Mouse (Mus musculus): ENCODE measurements around the gene Ankrd13b.

Gene Ankrd13b

DNA sequence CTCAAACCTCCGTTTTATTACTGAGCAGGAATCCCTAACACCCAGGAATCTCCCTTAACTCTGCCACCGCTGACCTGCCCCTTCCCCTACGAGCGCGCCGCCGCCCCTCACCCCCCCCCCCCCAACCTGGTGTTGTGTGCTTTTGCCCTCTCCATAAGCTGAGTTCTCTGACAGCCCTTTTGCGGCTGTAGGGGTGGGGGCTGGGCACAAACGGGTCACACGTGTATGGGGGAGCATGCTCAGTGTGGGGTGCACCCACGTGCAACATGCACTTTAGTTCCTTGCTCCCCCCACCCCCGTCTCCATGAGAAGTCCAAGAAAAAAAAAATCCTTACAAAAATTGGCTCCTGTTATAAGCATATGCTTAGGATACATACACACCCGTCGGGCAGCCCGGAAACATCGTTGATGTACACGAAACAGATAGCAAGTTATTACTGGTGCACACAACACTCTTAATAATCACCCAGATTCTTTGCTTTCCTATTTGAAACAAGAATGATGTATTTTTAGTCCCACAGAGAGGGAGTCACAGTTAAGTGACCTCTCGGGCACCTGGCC, 2.9 kb upstream of the Ankrd13b start:
- no peak for DNase-seq

DNA sequence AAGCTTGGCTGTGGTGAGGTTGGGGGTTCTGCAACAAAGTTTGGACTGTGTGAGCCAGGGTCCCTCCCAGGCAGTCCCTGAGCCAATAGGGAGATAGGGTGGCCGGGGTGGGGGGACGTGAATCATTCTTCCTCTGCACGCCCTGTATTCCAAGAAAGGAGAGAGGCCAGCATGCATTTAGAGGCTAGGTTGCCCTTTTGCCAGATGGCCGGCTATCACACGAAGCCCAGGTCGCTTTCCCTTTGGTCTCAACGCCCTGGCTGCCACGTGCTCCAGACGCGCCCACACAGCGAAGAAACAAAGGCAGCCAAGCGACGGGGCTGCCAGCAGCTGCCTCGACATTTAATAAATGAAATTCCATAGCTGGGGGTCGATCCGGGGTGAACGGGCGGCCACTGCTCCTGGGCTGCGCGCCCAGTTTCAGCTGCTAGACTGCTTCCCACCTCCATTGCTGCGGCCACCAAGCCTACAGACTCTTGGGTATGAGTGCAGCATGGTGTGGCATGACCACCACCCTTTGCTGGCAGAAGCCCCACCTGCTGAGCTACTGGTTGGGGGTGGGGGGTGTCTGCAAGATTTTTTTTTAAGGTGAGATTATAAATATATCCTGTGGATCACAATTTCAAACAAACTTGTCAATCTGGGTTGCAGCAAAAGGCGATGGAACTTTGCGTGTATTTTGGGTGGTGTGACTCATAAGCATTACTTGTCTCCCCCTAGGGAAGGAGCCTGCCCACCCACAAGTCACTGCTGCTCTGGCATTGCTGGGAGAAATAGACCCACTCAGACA, 2.2 kb upstream of the Ankrd13b start:
- peak; percentile 49 to 58 for DNase-seq

DNA sequence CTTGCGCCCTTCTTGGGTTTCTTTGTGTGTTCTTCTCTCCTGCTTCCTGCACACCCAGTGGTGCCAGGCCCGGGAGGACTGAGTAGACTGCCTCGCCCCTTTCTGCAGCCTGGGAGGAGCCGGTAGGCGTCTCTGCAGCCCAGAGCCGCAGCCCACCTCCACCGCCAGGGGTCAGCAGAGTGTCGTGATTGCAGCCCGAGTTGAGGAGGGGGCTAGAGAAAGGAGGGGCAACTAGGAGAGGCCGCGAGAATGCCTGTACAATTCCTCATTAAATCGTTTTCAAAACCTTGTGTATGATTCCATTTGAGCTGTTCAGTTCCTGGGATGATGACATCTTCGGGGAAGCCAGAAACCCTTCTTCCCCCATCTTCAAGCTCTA, 1.6 kb upstream of the Ankrd13b start:
- peak; percentile 85 to 89 for DNase-seq

DNA sequence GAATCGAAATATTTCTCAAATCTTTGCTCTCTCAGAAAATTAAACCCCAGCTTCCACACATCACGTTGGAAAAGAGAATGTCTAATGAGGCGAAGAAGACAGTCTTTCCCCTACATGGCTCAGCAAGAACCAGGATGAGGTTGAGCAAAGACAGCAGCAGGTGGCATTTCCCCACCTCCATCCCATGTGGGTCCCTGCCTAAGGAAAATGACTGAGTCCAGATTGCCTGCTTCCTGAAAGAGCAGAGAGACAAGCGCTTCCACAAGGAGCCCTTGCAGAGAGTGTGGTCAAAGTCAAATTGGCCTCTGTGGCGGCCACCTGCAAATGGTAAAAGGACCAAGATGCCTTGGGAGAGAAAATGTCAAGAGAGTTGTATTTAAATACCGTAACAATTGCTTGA, 973 bp upstream of the Ankrd13b start:
- DNase-seq: no peak

DNA sequence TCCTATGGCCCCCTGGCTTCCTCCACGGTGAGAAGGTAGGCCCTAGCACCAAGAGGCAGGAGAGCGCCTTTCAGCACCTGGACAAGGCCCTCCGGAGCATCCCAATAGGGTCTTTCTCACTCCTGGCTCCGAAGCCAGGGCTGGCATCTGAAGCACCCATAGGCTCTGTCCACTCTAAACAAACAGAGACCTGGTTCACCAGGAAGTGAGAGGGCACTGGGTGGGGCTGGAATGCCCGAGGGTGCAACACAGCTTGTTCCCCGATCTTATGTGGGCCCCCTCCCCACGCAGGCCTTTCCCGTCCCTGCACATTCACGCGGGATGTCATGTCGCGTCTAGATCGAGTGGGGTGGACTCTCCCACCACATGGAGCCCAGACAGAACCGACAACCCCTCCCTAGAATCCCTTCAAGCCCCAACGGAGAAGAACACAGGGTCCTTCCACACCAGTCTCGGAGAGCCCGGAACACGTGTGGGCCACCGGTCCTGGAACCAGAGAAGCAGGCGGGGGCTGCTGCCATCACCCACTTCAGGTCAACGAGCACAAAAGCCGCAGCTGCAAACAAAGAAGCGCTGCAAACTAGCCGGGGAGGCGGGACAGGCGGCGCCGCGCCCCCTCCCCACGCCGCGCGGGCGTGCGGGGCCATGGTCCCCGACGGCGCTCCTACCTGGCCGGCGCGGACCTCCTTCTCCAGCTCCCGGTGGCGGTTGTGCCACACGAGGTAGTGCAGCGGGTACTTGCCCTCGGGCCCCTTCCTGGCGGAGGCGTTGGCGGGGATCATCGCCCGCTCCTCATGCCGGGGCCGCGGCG, 502 bp downstream of the Ankrd13b start:
- peak in 1 of 2 experiments; percentile 41 for DNase-seq

DNA sequence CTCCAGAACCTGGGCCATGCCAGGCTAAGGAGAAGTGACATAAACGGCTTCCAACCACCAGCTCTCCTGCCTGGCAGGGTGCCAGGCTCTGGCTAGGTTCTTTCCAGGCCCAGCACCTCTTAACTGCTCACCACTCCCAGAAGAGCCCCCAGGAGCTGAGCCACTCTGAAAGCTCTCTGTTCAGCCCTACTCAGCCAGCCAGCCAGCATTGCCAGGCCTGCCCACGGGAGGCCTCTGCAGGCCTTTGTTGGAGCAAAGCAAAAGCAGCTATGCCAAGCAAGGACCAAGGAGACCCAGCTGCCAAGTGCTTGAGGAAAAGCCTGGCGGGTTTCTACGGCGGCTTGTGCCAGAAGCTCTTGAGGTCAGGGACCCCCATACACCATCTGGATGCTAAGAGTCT, 2.7 kb downstream of the Ankrd13b start:
- DNase-seq: peak; percentile 69 to 70

DNA sequence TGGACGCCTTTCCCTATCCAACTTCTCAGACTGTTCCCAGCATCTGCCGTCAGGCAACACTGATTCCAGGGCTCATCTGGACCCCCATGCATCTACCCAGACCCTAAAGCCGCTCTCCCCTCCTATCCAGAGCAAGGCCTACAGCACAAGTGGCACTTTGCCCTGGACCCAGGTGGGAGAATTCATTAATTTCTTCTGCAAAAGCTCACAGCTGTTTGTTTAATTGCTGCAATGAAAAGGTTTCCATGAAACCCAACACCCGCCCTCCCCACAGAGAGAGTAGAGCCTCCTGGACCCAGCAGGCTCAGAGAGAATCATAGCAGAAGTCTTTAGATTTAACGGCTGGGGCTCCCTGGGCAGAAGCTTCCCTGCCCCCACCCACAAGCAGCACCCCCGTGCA, 4.2 kb downstream of the Ankrd13b start:
- no peak for DNase-seq

DNA sequence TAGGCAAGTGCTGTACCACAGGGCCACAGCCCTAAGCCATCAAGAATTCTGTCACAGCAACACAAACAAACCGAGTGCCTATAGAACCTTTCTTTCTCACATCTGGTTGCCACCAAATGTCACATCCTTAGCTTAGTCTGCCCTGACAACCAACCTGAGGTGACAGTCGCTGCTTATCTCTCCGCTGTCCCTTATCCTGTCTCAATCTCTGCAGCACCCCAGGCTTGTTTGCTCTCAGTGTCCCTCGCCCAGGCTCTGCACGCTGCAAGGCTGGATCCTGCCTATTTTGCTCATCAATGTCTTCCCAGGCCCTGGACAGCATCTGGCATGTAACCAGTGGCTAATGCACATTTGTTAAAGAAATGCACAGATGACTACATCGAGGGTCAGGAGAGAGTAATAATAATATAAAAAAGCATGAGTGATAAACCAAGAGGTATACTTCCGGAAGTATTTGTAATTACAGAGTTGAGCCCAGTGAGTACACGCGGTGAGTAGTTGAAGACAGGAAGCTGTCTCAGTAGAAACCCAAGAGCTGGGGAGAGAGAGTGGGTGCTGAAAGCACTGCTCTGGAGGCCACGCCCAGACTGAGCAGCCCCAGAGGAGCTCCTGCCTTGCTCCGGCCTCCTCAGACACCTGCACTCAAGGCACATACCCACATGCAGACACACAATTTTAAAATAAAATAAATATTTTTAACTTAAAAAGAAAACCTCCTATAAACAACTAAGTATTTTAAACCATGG, 5.8 kb downstream of the Ankrd13b start:
- no peak for DNase-seq

DNA sequence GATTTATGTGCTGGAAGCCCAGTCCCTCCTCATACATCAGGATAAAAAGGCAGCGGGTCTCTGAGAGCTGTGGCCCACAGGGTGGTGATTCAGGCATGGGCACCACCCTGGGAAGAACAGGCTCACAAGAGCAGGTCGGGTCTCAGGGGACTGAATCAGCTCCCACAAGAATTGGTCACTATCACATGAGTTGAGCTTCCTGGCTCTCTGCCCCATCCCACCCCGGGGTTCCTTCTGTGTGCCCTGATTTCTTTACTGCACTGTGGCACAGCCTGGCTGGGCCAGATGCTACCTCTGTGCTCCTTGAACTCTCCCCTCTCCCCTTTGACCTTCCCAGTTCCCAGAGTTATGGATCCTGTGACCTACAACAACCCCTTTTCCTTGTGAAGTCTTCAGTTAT, 6.4 kb downstream of the Ankrd13b start:
- DNase-seq: no peak

DNA sequence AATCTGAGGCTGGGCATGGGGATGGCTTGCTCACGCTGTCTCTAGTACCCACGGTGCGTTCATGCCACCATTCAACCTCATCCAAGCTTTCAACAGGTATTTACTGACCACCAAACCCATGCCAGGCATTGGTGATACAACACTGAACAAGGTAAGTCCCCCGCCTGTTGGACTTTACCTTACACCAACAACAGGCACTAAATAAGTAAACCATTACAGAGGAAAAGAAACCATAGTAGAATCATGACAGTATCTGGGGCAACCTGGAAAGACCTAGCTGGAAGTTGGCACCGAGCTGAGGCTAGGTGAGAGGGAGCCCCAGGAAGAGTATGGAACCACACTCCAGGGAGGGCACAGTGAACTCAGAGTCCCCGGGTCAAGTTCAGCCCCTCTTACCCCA, 12.6 kb downstream of the Ankrd13b start:
- no peak for DNase-seq

DNA sequence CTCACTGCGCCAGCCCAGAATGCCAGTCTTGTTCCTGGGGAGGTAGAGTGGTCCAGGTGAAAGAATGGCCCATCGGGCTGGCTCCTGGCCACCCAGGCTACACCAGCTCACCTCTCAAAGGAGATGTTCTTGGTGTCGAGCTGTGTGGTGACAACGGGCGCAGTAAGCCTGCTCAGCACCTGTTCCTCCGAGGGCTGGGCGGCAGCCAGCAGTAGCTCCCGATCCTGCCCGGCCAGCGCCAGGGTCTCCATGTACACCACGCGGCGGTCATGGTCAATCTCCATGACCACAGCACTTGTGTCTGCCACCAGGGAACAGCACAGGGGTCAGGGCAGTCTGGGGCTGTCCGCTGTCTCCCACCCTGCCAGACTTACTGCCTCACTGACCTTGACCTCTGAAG, 13.3 kb downstream of the Ankrd13b start:
- no peak for DNase-seq

DNA sequence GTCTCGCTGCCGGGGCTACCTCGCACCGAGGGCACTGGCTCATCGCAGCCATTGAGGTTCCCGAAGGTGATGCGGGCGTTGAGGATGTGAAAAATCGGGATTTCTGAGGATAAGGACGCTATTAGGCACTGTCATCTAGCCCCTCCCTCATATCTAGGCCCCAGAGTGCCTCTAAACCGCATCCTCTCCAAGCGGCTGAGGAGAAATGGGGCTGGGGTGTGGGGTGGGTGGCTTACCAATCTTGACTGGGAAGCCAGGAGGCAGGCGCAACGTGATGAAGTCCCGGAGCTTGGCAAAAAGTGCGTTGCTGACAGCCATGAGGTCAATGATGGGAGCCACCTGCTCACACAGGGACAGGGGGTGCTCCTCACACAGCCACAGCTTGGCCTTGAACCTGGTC, 16.7 kb downstream of the Ankrd13b start:
- DNase-seq: no peak

DNA sequence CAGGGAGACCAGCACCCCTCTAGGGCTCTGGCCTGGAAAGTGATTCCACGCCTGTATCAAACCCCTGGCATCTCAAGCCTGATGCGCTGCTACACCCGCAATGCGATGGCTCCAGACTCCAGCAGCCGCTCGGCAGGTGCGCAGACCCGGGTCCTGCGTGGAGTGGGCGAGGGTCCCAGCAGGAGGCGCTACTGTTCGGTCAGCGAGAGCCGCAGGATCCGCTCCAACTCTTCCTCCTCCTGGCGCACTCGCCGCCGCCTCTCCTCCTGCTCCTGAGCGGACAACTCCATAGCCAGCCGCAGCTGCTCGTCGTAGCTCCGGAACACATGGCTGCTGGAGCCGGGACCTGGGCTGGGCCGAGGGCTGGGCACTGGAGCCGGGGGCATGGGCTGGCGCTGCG, 18.1 kb downstream of the Ankrd13b start:
- no peak for DNase-seq

DNA sequence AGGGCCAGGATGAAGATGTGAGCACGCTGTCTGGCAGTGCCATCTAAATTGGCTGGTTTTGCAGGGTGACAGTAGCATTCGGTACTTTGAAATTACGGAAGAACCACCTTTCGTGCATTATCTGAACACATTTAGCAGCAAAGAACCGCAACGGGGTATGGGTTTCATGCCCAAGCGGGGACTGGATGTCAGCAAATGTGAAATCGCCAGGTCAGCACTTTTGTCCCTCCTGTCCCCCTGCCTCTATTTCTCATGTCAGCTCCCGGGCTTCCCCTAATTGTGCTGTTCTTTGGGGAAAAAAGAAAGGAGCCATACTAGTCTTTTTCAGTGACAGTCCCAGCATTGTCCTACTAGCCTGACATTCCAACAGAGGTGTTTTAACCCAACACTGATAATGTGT, 21.1 kb downstream of the Ankrd13b start:
- DNase-seq: no peak

DNA sequence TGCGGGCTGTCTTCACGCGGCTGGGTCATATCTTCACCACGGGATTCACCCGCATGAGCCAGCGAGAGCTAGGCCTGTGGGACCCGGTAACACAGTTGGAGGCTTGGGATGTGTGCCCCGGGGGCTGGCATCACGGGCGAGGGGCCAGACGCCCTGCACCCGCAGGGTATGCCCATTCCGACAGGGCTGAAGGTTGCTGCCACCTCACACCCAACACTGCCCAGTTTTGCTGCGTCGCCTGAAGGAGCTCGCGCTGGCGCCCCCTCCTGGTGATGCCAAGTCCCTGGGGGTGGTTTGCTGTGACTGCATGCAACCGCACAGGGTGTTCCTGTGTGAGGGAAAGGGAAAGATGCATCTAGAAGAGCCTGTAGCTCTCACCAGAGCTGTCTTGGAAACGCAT, 21.7 kb downstream of the Ankrd13b start:
- peak; percentile 79 to 85 for DNase-seq

DNA sequence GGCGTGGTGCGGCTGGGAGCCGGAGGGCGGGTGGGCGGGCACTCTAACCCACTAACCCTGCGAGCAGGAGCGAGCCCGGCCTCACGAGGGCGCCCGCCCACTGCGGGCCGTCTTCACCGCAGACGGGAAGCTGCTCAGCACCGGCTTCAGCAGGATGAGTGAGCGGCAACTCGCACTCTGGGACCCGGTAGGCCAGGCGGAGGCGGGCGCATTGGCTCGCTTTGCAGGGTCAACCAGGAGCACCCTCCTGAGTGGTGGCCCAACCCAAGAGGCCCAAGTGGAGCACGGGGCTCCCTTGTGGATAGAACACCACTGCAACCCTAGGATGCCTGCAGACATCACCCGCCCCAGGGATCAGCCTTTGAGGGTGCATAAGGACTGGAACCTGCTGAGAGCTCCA, 22.3 kb downstream of the Ankrd13b start:
- peak; percentile 54 to 70 for DNase-seq

DNA sequence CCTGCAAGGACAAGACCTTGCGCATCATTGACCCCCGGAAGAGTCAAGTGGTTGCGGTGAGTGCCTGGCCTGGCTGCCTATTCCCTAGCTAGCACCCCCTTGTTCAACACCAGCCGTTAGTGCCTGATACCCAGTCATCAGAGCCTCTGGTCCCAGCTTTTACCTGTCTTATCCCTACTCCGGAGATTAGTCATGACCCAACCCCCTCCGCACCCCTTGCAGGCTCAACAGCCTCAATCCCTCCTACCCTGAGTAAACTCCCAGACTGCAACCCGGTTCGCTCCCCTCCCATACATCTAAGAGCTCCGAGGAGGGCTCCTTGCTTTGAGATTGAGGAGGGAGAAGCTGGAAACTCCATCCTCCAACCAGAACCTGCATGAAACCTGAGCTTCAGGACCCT, 22.9 kb downstream of the Ankrd13b start:
- DNase-seq: no peak

DNA sequence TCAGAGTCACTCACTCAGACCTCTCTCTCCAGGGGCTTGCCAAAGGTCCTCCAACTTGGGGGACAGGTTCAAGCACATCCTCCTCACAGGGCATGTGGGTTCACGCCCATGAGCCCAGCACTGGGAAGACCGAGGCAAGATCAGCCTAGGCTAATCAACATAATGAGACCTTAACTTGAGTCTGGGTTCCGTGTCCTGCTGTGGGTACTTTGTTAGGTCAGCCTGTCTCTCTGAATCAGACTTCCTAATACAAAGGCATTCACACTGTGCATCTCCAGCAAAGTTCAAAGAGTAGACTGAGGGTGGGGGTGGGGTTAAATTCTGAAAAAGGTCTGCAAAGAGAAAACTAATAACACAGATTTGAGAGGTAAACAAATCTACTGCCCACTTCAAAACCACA, 24.4 kb downstream of the Ankrd13b start:
- no peak for DNase-seq

DNA sequence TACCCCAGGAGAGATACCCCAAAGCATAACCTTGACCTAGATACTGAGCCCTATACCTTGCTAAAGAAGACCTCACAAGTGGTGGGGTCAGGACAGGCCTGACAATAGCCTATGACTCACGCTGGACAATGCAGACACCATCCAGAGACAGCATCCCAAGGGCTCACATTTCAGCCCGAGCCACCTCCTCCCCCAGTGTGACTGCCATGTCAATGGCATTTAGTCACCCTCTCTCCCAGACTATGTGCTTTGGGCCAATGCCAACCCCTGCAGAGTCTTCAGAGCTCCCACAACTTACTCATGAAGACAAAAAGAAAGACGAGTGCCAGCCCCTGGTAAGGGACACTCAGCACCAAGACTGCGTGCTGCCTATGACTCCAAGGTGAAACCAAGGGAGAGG, 24.8 kb downstream of the Ankrd13b start:
- DNase-seq: no peak

DNA sequence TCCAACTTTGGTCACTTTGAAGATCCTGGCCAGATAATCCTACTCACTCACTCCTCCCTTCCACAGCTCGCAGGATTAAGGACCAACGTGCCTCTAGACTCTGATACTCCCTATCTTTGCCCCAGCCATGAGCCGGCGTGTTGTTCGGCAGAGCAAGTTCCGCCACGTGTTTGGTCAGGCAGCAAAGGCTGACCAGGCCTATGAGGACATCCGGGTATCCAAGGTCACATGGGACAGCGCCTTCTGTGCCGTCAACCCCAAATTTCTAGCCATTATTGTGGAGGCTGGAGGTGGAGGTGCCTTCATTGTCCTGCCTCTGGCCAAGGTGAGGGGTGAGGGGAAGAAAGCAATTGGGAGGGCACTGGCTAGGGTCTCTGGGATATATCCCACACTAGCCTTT, 25.7 kb downstream of the Ankrd13b start:
- no peak for DNase-seq

DNA sequence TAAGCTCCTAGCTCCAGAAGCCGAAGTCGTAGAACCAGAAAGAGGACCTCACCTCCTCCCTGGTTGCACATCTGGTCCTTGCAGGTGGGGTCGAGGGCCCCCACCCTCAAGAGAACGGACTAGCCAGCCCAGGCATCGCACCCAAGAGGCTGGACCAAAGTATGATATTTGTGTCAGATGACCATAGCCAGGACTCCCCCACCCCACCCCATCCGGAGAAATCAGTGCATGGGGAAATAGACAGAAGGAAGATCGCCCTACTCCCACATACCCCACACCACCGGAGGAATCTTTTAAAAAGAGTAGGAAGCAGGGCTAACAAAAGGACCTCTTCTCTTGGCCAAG, 26.4 kb downstream of the Ankrd13b start:
- DNase-seq: no peak

DNA sequence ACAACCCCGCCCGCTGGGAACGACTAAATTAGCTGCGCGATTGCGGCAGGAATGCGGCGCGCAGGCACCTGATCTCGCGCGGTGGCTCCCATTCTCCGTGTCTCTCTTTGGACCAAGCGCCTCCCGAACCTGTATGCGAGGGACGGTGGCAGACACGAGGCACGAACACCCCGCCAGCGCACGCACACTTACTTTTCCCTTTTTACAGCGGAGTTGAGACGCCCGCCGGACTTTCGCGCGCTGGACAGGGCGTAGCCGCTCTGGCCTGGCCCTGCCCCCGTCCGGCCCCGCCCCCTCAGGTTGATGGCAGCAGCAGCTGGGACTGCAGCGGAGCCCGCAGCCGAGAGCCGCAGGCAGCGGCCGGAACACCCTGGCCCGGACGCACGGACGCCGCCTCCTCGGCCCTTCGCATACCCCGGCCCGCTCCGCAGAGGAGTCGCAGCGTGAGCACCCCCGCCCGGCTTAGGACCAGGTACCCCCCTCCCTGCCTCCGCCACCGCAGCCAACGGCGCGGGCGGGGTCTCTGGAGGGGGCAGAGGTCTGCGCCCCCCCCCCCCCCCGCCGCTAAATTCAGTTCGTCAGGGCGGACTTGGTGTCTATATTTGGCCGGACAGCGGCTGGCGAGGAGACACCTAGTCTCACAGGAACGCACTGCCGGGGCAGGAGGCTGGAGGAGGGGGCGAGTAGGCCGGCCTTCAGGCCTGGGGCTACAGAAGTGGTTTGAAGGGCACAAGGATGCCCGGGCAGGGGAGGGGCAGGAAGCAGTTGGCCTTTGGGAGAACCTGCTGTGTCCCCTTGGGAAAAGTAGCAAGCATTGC, 27.0 kb downstream of the Ankrd13b start, which contains the start of gene Coro6:
Gene Coro6 (plus strand): TSS at position 129 of the 818 bp plus-strand sequence.
- peak; percentile 45 to 54 for DNase-seq

All from cerebellum, postnatal 36 days (tissue).